In genomic region chr2:141007725-141008124, GRCm38 (mm10) we compare ENCODE assay signal across 25 mouse cellular contexts.
DNase-seq lines count a peak whose midpoint lies in the region; ATAC-seq lines count a peak whose summit lies in the region.
"Had no signal": no experiment of that assay in that cellular context is flagged by ENCODE, and none has a peak within 500 bp of the region (broad histone marks: within the 10 kb centered on the region; RNA-seq: fewer than 3 reads in every experiment).

No protein-coding gene starts in this region.

- H3K4me3 ChIP-seq in midbrain, embryonic 12.5 days = no peak overlapping the region
- no peak overlapping the region for H3K4me3 ChIP-seq in midbrain, embryonic 10.5 days
- H3K4me3 ChIP-seq in midbrain, embryonic 14.5 days (replicated peaks; ENCODE audit: low read depth, low read length) = no peak overlapping the region
- H3K4me3 ChIP-seq: embryonic facial prominence, embryonic 13.5 days; erythroblast, embryonic 14.5 days; heart, embryonic 10.5 days; hindbrain, embryonic 15.5 days; intestine, embryonic 15.5 days; layer of hippocampus, adult 2 months; limb, embryonic 10.5 days; neural tube, embryonic 15.5 days; stomach, embryonic 15.5 days had no signal

- no peak overlapping the region for H3K9ac ChIP-seq in midbrain, embryonic 12.5 days (replicated peaks)
- H3K9ac ChIP-seq in midbrain, embryonic 14.5 days (replicated peaks; ENCODE audit: low read length) = no peak overlapping the region
- H3K9ac ChIP-seq: embryonic facial prominence, embryonic 13.5 days; hindbrain, embryonic 15.5 days; intestine, embryonic 15.5 days; neural tube, embryonic 15.5 days; stomach, embryonic 15.5 days had no signal

- no peaks in the 10 kb centered on the region for H3K4me1 ChIP-seq in midbrain, embryonic 12.5 days
- peaks cover 20% of the 10 kb centered on the region for H3K4me1 ChIP-seq in midbrain, embryonic 10.5 days
- peaks cover 7% of the 10 kb centered on the region; the same call in 1 of the 2 replicates for H3K4me1 ChIP-seq in midbrain, embryonic 14.5 days (ENCODE audit: control insufficient read depth, insufficient read depth, low read length)
- H3K4me1 ChIP-seq: heart, embryonic 10.5 days; intestine, embryonic 15.5 days; stomach, embryonic 15.5 days had no signal

- no peaks in the 10 kb centered on the region for H3K36me3 ChIP-seq in midbrain, embryonic 12.5 days
- H3K36me3 ChIP-seq in midbrain, embryonic 10.5 days = no peaks in the 10 kb centered on the region
- no peaks in the 10 kb centered on the region for H3K36me3 ChIP-seq in midbrain, embryonic 14.5 days (ENCODE audit: control insufficient read depth, insufficient read depth, low read length)
- H3K36me3 ChIP-seq: embryonic facial prominence, embryonic 13.5 days; heart, embryonic 10.5 days; hindbrain, embryonic 15.5 days; intestine, embryonic 15.5 days; limb, embryonic 10.5 days; neural tube, embryonic 15.5 days; stomach, embryonic 15.5 days had no signal

- H3K27me3 ChIP-seq in midbrain, embryonic 12.5 days = no peaks in the 10 kb centered on the region
- no peaks in the 10 kb centered on the region for H3K27me3 ChIP-seq in midbrain, embryonic 10.5 days (ENCODE audit: low read depth, poor library complexity, severe bottlenecking)
- H3K27me3 ChIP-seq in midbrain, embryonic 14.5 days (ENCODE audit: control insufficient read depth, insufficient read depth, low read length) = no peaks in the 10 kb centered on the region
- H3K27me3 ChIP-seq: embryonic facial prominence, embryonic 13.5 days; hindbrain, embryonic 15.5 days; intestine, embryonic 15.5 days; neural tube, embryonic 15.5 days; stomach, embryonic 15.5 days had no signal

- peak; percentile 44; the same call in 1 of the 2 replicates for ATAC-seq in frontal cortex, adult (ENCODE audit: low TSS enrichment)
- ATAC-seq in midbrain, embryonic 12.5 days (ENCODE audit: low FRiP score, low read depth) = peak; percentile 60; the same call in 1 of the 2 replicates
- no peak for ATAC-seq in midbrain, embryonic 14.5 days (ENCODE audit: low FRiP score, low TSS enrichment)
- ATAC-seq: forebrain, embryonic 14.5 days; intestine, embryonic 15.5 days had no signal

- no peaks in the 10 kb centered on the region for H3K9me3 ChIP-seq in midbrain, embryonic 12.5 days
- H3K9me3 ChIP-seq in midbrain, embryonic 10.5 days (replicated peaks) = no peaks in the 10 kb centered on the region
- no peaks in the 10 kb centered on the region for H3K9me3 ChIP-seq in midbrain, embryonic 14.5 days (ENCODE audit: control insufficient read depth, low read length)
- H3K9me3 ChIP-seq: embryonic facial prominence, embryonic 13.5 days; heart, embryonic 10.5 days; hindbrain, embryonic 15.5 days; intestine, embryonic 15.5 days; limb, embryonic 10.5 days; neural tube, embryonic 15.5 days; stomach, embryonic 15.5 days had no signal

- no peak overlapping the region for H3K4me2 ChIP-seq in midbrain, embryonic 12.5 days (replicated peaks)
- no peak overlapping the region for H3K4me2 ChIP-seq in midbrain, embryonic 14.5 days (ENCODE audit: low read length)
- H3K4me2 ChIP-seq: embryonic facial prominence, embryonic 13.5 days; hindbrain, embryonic 15.5 days; intestine, embryonic 15.5 days; neural tube, embryonic 15.5 days; stomach, embryonic 15.5 days had no signal

- DNase-seq in frontal cortex, adult 2 months (ENCODE audit: extremely low spot score in 1 of 2, low spot score in 1 of 2) = no peak
- DNase-seq in midbrain, embryonic 10.5 days (ENCODE audit: low spot score) = no peak
- DNase-seq in midbrain, embryonic 14.5 days = peak; percentile 48
- peak; percentile 60 for DNase-seq in retina, postnatal 1 day
- no peak for DNase-seq in natural killer cell, adult 2 months (ENCODE audit: low spot score in 2 of 2)
- DNase-seq: adrenal gland, postnatal 25 days; cerebellum, adult 11 months; cerebellum, adult 9-11 months; gastrocnemius, postnatal 10 days; heart, postnatal 4 days; kidney, postnatal 14 days; liver had no signal

- WGBS in midbrain, embryonic 12.5 days = 55% methylated on average over 7 of the region's 7 CpGs
- 74% methylated on average over 7 of the region's 7 CpGs for WGBS in midbrain, embryonic 10.5 days
- WGBS in midbrain, embryonic 14.5 days = 31% methylated on average over 7 of the region's 7 CpGs

- no peak overlapping the region for H3K27ac ChIP-seq in midbrain, embryonic 12.5 days (replicated peaks)
- H3K27ac ChIP-seq in midbrain, embryonic 10.5 days (replicated peaks) = no peak overlapping the region
- H3K27ac ChIP-seq in midbrain, embryonic 14.5 days (replicated peaks; ENCODE audit: low read depth, low read length) = no peak overlapping the region
- H3K27ac ChIP-seq: embryonic facial prominence, embryonic 13.5 days; heart, embryonic 10.5 days; hindbrain, embryonic 15.5 days; intestine, embryonic 15.5 days; layer of hippocampus, adult 2 months; limb, embryonic 10.5 days; macrophage; neural tube, embryonic 15.5 days; stomach, embryonic 15.5 days had no signal

Comparison
In these comparisons a context has a peak if more than half of its experiments do, and no peak if none do; other contexts are left out.
1. DNase-seq: peak in midbrain, embryonic 14.5 days (single experiment) and retina, postnatal 1 day (single experiment); none in frontal cortex, adult 2 months (0 of 2), midbrain, embryonic 10.5 days (single experiment) and natural killer cell, adult 2 months (0 of 2).